Mouse (Mus musculus): ENCODE measurements around the gene Ccdc126.
A peak's percentile ranks its signal among the peaks of the same experiment; 100 is the strongest.

The Ccdc126 gene

GRCm38 (mm10) chr6:49343737-49344469 is 24.8 kb downstream of the Ccdc126 start:
- no peak for DNase-seq (ENCODE audit: extremely low spot score, low spot score)

GRCm38 (mm10) chr6:49349826-49350225 is 30.8 kb downstream of the Ccdc126 start:
- DNase-seq (ENCODE audit: extremely low spot score, low spot score) = no peak

GRCm38 (mm10) chr6:49354613-49355012 is 35.5 kb downstream of the Ccdc126 start:
- DNase-seq (ENCODE audit: extremely low spot score, low spot score) = no peak

- no peak for DNase-seq (ENCODE audit: extremely low spot score, low spot score)
These were observed 36.1 kb downstream of the Ccdc126 start for GRCm38 (mm10) chr6:49355171-49355570.

GRCm38 (mm10) chr6:49360420-49360819 is 41.3 kb downstream of the Ccdc126 start:
- DNase-seq (ENCODE audit: extremely low spot score, low spot score) = no peak

GRCm38 (mm10) chr6:49367159-49368054 is 48.3 kb downstream of the Ccdc126 start, which contains the start of gene Fam221a:
Gene Fam221a, plus strand, starts transcription at chr6:49367739.
- peak; percentile 94 for DNase-seq (ENCODE audit: extremely low spot score, low spot score)

- DNase-seq (ENCODE audit: extremely low spot score, low spot score) = peak; percentile 23
These were observed 49.1 kb downstream of the Ccdc126 start for GRCm38 (mm10) chr6:49368212-49368611.

GRCm38 (mm10) chr6:49372705-49373104 is 53.6 kb downstream of the Ccdc126 start:
- DNase-seq (ENCODE audit: extremely low spot score, low spot score) = no peak

- DNase-seq (ENCODE audit: extremely low spot score, low spot score) = no peak
These were observed 54.9 kb downstream of the Ccdc126 start for GRCm38 (mm10) chr6:49373943-49374342.

- DNase-seq (ENCODE audit: extremely low spot score, low spot score) = no peak
These were observed 59.3 kb downstream of the Ccdc126 start for GRCm38 (mm10) chr6:49378328-49378727.

Data from neural tube, embryonic 10.5 days (tissue).